Mouse (Mus musculus) midbrain, postnatal 0 days (tissue): ENCODE measurements at regions not wholly inside any gene's neighbourhood (a gene's known extent, or its start where the extent isn't known, plus 50 kb on each side); places are given as distances from the start of the nearest gene placed in this dataset.

ENCODE experiments used
- ATAC-seq: fragments of 200-750 bp; cut with Nextera tagmentation; 2 replicates; pipeline ENCODE4 v1.8.0; 2017; ENCODE audit warnings: moderate number of reproducible peaks, mild to moderate bottlenecking, moderate TSS enrichment, moderate library complexity; ENCODE audit not compliant: low FRiP score
- DNase-seq: peaks from one replicate; pipeline ENCODE4 v3.0.0-alpha.2; 2015; ENCODE audit warnings: low spot score
- H3K27ac ChIP-seq: fragments of 300-500 bp; sonication (generic); 2 replicates; pipeline ENCODE4 v1.5.1; 2014; ENCODE audit warnings: low read depth, mild to moderate bottlenecking, low read length, mixed read lengths
- H3K27me3 ChIP-seq: fragments of 300-500 bp; sonication (generic); 2 replicates; pipeline ENCODE4 v1.6.1; 2014; ENCODE audit warnings: low read length, control low read depth, mixed read lengths; ENCODE audit not compliant: insufficient read depth
- H3K36me3 ChIP-seq: fragments of 300-500 bp; sonication (generic); 2 replicates; pipeline ENCODE4 v1.6.1; 2014; ENCODE audit warnings: low read length, control low read depth, mixed read lengths; ENCODE audit not compliant: insufficient read depth
- H3K4me1 ChIP-seq: fragments of 300-500 bp; sonication (generic); 2 replicates; pipeline ENCODE4 v1.6.1; 2014; ENCODE audit warnings: mild to moderate bottlenecking, control low read depth, antibody characterized with exemption, low read length, mixed read lengths; ENCODE audit not compliant: insufficient read depth
- H3K4me2 ChIP-seq: fragments of 300-500 bp; sonication (generic); 2 replicates; pipeline ENCODE4 v1.6.1; 2014; ENCODE audit warnings: low read depth, mild to moderate bottlenecking, low read length, mixed read lengths; ENCODE audit not compliant: poor library complexity, severe bottlenecking
- H3K4me3 ChIP-seq: fragments of 300-500 bp; sonication (generic); 2 replicates; pipeline ENCODE4 v1.5.1; 2014; ENCODE audit warnings: low read depth, mild to moderate bottlenecking, low read length, moderate library complexity
- H3K9ac ChIP-seq: fragments of 300-500 bp; sonication (generic); replicated peaks from 2 replicates; pipeline ENCODE4 v1.6.1; 2014; ENCODE audit warnings: mild to moderate bottlenecking, low read length, moderate library complexity, mixed read lengths; ENCODE audit not compliant: poor library complexity, severe bottlenecking
- H3K9me3 ChIP-seq: fragments of 300-500 bp; sonication (generic); 2 replicates; pipeline ENCODE4 v1.6.1; 2016; ENCODE audit warnings: low read length, control low read depth
- CTCF ChIP-seq: IDR thresholded peaks from 2 replicates; pipeline ENCODE4 v1.5.1; 2016; ENCODE audit warnings: antibody characterized with exemption, mild to moderate bottlenecking
- WGBS: fragments of 180-500 bp; shearing (Covaris S2); extraction: QIAGEN DNeasy Blood & Tissue Kit; methylation state at CpG from one replicate; pipeline ENCODE4 v1.1.7; 2014; 5-methylcytosine and 5-hydroxymethylcytosine counted together

- no peak for TF ChIP-seq CTCF
- ATAC-seq (no peak), DNase-seq (no peak)
- Histone ChIP-seq H3K27ac (no peak overlapping the region), H3K4me2 (no peak overlapping the region), H3K9me3 (no peaks in the 10 kb centered on the region), H3K36me3 (no peaks in the 10 kb centered on the region), H3K27me3 (no peaks in the 10 kb centered on the region), H3K9ac (no peak overlapping the region), H3K4me3 (no peak overlapping the region), H3K4me1 (no peaks in the 10 kb centered on the region)
- whole genome bisulfite sequencing, result 70% methylated on average over 10 of the region's 10 CpGs
Observed at GRCm38 (mm10) chr16:30671584-30671983, 72.1 kb downstream of the Fam43a start.

DNA sequence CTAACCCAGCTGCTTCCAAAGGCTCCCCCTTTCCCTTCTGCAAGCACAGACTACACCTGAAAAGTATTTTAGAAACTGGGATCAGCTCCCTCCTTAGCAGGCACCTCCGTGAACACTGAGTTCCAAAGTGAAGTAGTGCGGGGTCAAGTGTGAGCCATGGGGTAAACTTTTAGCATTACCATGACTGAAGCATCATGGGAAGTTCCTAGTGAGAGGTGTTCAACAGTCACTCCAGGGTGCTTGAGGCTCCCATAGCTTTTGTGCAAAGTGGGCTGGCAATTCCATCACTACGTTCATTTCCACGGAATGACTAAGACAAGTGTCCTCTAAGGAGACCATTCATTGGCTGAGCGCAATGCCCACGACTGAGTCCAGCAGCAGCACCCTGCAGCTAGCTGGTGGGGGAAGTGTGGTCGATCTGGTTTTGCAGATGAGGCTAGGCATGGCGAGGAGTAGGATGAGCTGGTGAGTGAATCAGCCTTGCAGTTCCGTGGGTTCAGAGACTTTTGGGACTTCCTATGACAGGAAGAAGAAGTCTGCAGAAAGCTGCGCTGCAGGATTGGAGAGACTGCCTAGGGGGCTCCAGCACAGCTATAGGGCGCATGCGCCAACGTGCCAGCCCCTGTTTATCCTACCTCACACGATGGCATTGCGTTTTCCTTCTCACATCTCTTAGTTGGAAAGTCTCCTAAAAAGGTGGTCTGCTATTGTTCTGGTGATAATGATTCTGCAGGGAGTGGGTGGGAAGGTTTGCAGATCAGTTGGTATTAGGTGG is 73.4 kb downstream of the Fam43a start:
- ATAC-seq, result no peak
- H3K27me3 ChIP-seq, result no peaks in the 10 kb centered on the region
- no peaks in the 10 kb centered on the region for H3K4me1 ChIP-seq
- WGBS, result 70% methylated on average over 15 of the region's 15 CpGs
- no peak overlapping the region for H3K27ac ChIP-seq
- H3K9ac ChIP-seq, result no peak overlapping the region
- H3K36me3 ChIP-seq, result no peaks in the 10 kb centered on the region
- no peaks in the 10 kb centered on the region for H3K9me3 ChIP-seq
- no peak overlapping the region for H3K4me2 ChIP-seq
- no peak for TF ChIP-seq CTCF
- DNase-seq, result no peak
- H3K4me3 ChIP-seq, result no peak overlapping the region

DNA sequence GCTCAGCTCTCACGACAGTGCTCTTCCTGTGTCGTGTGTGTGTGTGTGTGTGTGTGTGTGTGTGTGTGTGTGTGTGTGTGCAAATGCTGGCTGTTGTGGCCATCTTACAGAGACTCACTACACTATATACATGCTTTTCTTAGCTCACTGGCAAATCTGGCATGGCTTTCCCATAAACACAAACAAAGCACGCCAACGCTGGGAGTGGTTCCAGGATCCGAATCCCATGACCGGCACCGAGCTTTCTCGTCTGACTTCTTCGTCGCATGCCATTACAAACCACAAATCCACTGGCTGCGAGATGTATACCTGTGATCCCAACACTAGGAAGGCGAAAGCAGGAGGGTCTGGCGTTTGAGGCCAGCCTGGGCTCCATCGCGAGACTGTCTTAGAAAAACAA is 74.1 kb downstream of the Fam43a start:
- ATAC-seq (no peak), DNase-seq (no peak)
- Histone ChIP-seq H3K27ac (no peak overlapping the region), H3K4me3 (no peak overlapping the region), H3K4me2 (no peak overlapping the region), H3K9ac (no peak overlapping the region), H3K9me3 (no peaks in the 10 kb centered on the region), H3K4me1 (no peaks in the 10 kb centered on the region), H3K27me3 (no peaks in the 10 kb centered on the region), H3K36me3 (no peaks in the 10 kb centered on the region)
- no peak for TF ChIP-seq CTCF
- WGBS, result 84% methylated on average over 15 of the region's 15 CpGs

DNA sequence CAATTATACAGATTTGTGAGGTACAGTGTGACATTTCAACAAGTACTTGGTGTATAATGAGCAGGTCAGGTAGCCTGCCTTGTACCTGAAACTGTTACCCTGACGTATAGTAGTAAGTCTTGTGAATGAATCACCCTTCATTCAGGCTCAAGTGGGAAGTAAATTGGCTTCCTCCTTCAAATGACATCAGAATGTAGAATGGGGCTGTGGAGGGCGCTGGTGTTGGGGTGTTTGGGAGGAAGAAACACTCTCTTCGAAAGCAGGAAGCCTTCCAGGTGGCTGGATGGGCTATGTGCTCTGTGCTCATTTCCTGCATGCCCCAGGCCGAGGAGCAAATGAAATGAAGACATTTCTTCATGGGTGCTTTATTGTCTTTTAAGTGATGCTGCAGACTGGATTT is 76.3 kb downstream of the Fam43a start:
- 75% methylated on average over 4 of the region's 4 CpGs for WGBS
- no peak overlapping the region for H3K27ac ChIP-seq
- no peak for DNase-seq
- no peaks in the 10 kb centered on the region for H3K4me1 ChIP-seq
- H3K9me3 ChIP-seq, result no peaks in the 10 kb centered on the region
- no peaks in the 10 kb centered on the region for H3K27me3 ChIP-seq
- TF ChIP-seq CTCF, result no peak
- H3K9ac ChIP-seq, result no peak overlapping the region
- H3K4me2 ChIP-seq, result no peak overlapping the region
- ATAC-seq, result no peak
- no peaks in the 10 kb centered on the region for H3K36me3 ChIP-seq
- H3K4me3 ChIP-seq, result no peak overlapping the region

DNA sequence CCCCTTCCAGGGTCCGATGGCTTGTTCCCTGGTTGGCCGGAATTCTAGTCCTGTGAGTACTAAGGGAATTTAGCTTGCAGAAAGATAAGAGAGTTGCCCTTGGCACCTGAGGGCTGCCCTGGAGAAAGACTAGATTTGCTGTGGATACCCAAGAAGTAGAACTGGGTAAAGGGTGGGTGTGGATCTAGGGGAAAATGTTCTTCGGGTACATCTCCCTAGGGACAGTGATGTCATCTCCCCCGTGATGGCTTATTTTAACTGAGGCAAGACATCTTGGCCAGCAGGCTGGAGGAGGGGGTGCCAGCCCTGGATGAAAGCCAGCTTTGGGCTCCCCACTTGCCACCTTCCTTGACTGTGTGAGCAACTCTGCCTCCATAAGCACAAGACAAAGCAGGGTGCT is 77.5 kb downstream of the Fam43a start:
- H3K9ac ChIP-seq, result no peak overlapping the region
- 85% methylated on average over 4 of the region's 4 CpGs for WGBS
- no peaks in the 10 kb centered on the region for H3K9me3 ChIP-seq
- H3K4me1 ChIP-seq, result no peaks in the 10 kb centered on the region
- H3K4me2 ChIP-seq, result no peak overlapping the region
- ATAC-seq, result no peak
- no peak for DNase-seq
- no peaks in the 10 kb centered on the region for H3K36me3 ChIP-seq
- H3K27me3 ChIP-seq, result no peaks in the 10 kb centered on the region
- TF ChIP-seq CTCF, result no peak
- no peak overlapping the region for H3K4me3 ChIP-seq
- no peak overlapping the region for H3K27ac ChIP-seq

DNA sequence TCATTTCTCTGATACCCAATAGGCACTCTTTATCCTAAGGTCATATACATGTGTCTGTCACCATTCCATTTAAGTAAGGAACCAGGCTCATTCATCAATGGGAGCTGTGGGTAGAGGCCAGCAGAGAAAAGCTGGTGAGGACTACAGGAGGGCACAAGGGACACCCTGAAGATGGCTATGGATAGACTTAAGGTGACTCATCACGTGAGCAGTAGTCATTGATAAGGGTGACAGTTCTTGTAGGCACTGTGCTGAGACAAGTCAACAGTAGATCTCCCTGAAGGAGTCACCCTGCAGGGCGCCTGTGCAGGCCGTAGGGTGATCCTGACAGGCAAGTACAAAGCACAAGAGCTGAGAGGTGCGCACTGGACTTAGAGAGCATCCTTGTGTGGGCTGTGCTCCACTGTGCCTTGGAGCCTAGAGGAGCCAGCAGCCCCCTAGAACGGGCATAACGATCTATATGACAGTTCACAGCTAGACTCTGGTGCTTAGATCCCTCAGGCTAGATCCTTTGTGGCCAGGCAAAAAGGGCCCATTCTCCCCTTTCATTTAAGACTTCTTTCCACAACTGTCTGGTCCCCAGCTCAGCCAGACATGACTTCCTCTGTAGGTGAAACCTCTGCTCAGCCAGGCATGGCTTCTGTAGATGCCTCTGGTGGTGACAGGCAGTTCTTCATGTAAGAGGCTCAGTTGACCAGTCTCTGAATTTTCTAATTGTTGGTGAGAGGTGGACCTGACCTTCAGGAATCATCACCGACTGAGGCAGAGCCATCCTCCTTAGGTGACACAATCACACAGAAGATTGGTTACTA is 78.6 kb downstream of the Fam43a start:
- Histone ChIP-seq H3K9me3 (no peaks in the 10 kb centered on the region), H3K4me1 (no peaks in the 10 kb centered on the region), H3K4me3 (no peak overlapping the region), H3K36me3 (no peaks in the 10 kb centered on the region), H3K27me3 (no peaks in the 10 kb centered on the region), H3K4me2 (no peak overlapping the region), H3K9ac (no peak overlapping the region), H3K27ac (no peak overlapping the region)
- ATAC-seq (no peak), DNase-seq (no peak)
- WGBS, result 85% methylated on average over 7 of the region's 7 CpGs
- no peak for TF ChIP-seq CTCF
